ENCODE assay signal across 8 mouse cellular contexts in the genomic region with DNA sequence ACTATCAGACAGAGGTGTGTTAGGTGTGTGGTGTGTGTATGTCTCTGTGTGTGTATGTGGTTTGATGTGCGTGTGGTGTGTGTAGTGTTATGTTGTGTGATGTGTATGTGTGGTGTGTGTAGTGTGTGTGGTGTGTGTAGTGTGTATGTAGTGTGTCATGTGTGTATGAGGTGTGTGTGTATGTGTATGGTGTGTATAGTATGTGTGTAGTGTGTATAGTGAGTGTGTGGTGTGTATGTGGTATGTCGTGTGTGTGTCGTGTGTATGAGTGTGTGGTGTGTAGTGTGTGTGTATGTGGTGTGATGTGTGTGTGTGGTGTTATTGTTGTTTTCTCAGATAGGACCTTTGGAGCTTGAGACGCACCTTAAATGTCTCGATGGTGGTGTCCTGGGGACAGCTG. TPM values are rescaled to one million over a fixed set of nuclear protein-coding genes. Genes with fewer than 3 reads are reported as not detected.
DNase-seq lines count a peak whose midpoint lies in the region; ATAC-seq lines count a peak whose summit lies in the region.

No protein-coding gene starts in this region.

- no peak overlapping the region for H3K27ac ChIP-seq in liver, embryonic 15.5 days (replicated peaks)

- peaks cover 11% of the 10 kb centered on the region for H3K9me3 ChIP-seq in megakaryocyte, embryonic 14.5 days
- no peaks in the 10 kb centered on the region for H3K9me3 ChIP-seq in liver, embryonic 15.5 days (replicated peaks)

- no peak overlapping the region for H3K9ac ChIP-seq in liver, embryonic 15.5 days

- peaks cover 3% of the 10 kb centered on the region for H3K27me3 ChIP-seq in megakaryocyte, embryonic 14.5 days (replicated peaks)
- no peaks in the 10 kb centered on the region for H3K27me3 ChIP-seq in liver, embryonic 15.5 days

- H3K36me3 ChIP-seq in megakaryocyte, embryonic 14.5 days (replicated peaks; ENCODE audit: low read length) = peaks cover 22% of the 10 kb centered on the region
- no peaks in the 10 kb centered on the region for H3K36me3 ChIP-seq in liver, embryonic 15.5 days (replicated peaks)

- peak overlapping the region; percentile 79 for H3K4me2 ChIP-seq in liver, embryonic 15.5 days

- H3K4me3 ChIP-seq in megakaryocyte, embryonic 14.5 days (replicated peaks) = peak overlapping the region; percentile 97
- peak overlapping the region; percentile 74 for H3K4me3 ChIP-seq in liver, embryonic 15.5 days (replicated peaks)

- DNase-seq in cerebellum, postnatal 10 days = no peak
- DNase-seq in frontal cortex, postnatal 36 days (ENCODE audit: low spot score in 2 of 2) = no peak
- DNase-seq in urinary bladder, postnatal 14 days (ENCODE audit: low spot score) = no peak
- DNase-seq in adrenal gland, adult 8-10 months = no peak

- peak; percentile 7; the same call in 1 of the 2 replicates for ATAC-seq in cerebellum, adult (ENCODE audit: insufficient number of reproducible peaks, low FRiP score, low TSS enrichment)
- no peak for ATAC-seq in megakaryocyte, adult 5-6 weeks (ENCODE audit: poor library complexity, severe bottlenecking)
- ATAC-seq in liver, embryonic 15.5 days (ENCODE audit: insufficient read depth) = no peak

- 76% methylated on average over 5 of the region's 5 CpGs for WGBS in liver, embryonic 15.5 days (ENCODE audit: insufficient replicate concordance)

- H3K4me1 ChIP-seq in megakaryocyte, embryonic 14.5 days = peaks cover 56% of the 10 kb centered on the region
- peaks cover 14% of the 10 kb centered on the region for H3K4me1 ChIP-seq in liver, embryonic 15.5 days (replicated peaks)

RNA-seq across cellular contexts. Expression of a gene that starts 19.0 kb away (rescaled TPM):
- polyA plus RNA-seq in megakaryocyte, embryonic 14.5 days (2012; ENCODE audit: insufficient read depth, low replicate concordance) = 20.7 and 47.5 TPM in 2 replicates
- total RNA-seq in megakaryocyte, adult 5-6 weeks (2015) = 15.2 and 19.6 TPM in 2 replicates
- 24.9 and 27.3 TPM in 2 replicates for total RNA-seq in megakaryocyte, adult 5-6 weeks (2017)
- 11.7 and 11.9 TPM in 2 replicates for polyA plus RNA-seq in liver, embryonic 15.5 days (2015; fragmentation: Nextera tagmentation; extraction: Ambion mirVana)
- 10 to 100 TPM; 27.8 to 40.1 (median 34.2) TPM for total RNA-seq in adrenal gland, adult 8-10 months (2022)

RNA-seq across cellular contexts. Expression of a gene that starts 31.1 kb away (rescaled TPM):
- polyA plus RNA-seq in megakaryocyte, embryonic 14.5 days (2012; ENCODE audit: insufficient read depth, low replicate concordance) = 123 and 178 TPM in 2 replicates
- 0.89 and 1.0 TPM in 2 replicates for total RNA-seq in megakaryocyte, adult 5-6 weeks (2015)
- 0.37 and 1.2 TPM in 2 replicates for total RNA-seq in megakaryocyte, adult 5-6 weeks (2017)
- polyA plus RNA-seq in liver, embryonic 15.5 days (2015; fragmentation: Nextera tagmentation; extraction: Ambion mirVana) = 0.67 and 0.99 TPM in 2 replicates
- total RNA-seq in adrenal gland, adult 8-10 months (2022) = 1 to 10 TPM; 2.9 to 9.7 (median 6.6) TPM

RNA-seq across cellular contexts. Expression of a gene that starts 35.4 kb away (rescaled TPM):
- polyA plus RNA-seq in megakaryocyte, embryonic 14.5 days (2012; ENCODE audit: insufficient read depth, low replicate concordance) = 8.8 and 20.1 TPM in 2 replicates
- total RNA-seq in megakaryocyte, adult 5-6 weeks (2015) = 10.4 and 11.7 TPM in 2 replicates
- 12.2 and 13.3 TPM in 2 replicates for total RNA-seq in megakaryocyte, adult 5-6 weeks (2017)
- 22.2 and 24.2 TPM in 2 replicates for polyA plus RNA-seq in liver, embryonic 15.5 days (2015; fragmentation: Nextera tagmentation; extraction: Ambion mirVana)
- total RNA-seq in adrenal gland, adult 8-10 months (2022) = 10 to 100 TPM; 69.7 to 99.4 (median 85.1) TPM

RNA-seq across cellular contexts. Expression of a gene that starts 35.4 kb away (rescaled TPM):
- polyA plus RNA-seq in megakaryocyte, embryonic 14.5 days (2012; ENCODE audit: insufficient read depth, low replicate concordance) = 1.1 TPM in 1 of 2 replicates, not detected in the other
- not detected in 2 replicates for total RNA-seq in megakaryocyte, adult 5-6 weeks (2015)
- total RNA-seq in megakaryocyte, adult 5-6 weeks (2017) = not detected in 2 replicates
- not detected in 2 replicates for polyA plus RNA-seq in liver, embryonic 15.5 days (2015; fragmentation: Nextera tagmentation; extraction: Ambion mirVana)
- total RNA-seq in adrenal gland, adult 8-10 months (2022) = under 1 TPM in 1 of 4 experiments, not detected in 3; 0.13 TPM

Comparison
In these comparisons a context has a peak if more than half of its experiments do, and no peak if none do; other contexts are left out.
1. RNA of a gene that starts 35.4 kb away (total RNA-seq): 69.7 to 99.4 TPM in adrenal gland, adult 8-10 months; 10.4 to 13.3 TPM in megakaryocyte, adult 5-6 weeks; every median in the first group is over 4 times any median in the second.